Mouse (Mus musculus) G1E (cell line): ENCODE measurements around the gene Sgo1. TPM values are rescaled to one million over a fixed set of nuclear protein-coding genes. Genes with fewer than 3 reads are reported as not detected.

Source experiments
- ATAC-seq: 2 replicates; pipeline ENCODE4 v1.8.0; 2016; ENCODE audit warnings: mild to moderate bottlenecking; ENCODE audit not compliant: insufficient number of reproducible peaks, poor library complexity, low FRiP score, severe bottlenecking; ENCODE audit errors: extremely low read depth
- DNase-seq: peaks from one replicate; pipeline ENCODE4 v3.0.0; 2012; ENCODE audit warnings: low spot score
- H3K27me3 ChIP-seq: 2 replicates; pipeline ENCODE4 v1.6.1; 2012; ENCODE audit warnings: mild to moderate bottlenecking, low read length, inconsistent platforms; ENCODE audit not compliant: insufficient read depth
- H3K36me3 ChIP-seq: replicated peaks from 2 replicates; pipeline ENCODE3; 2012; ENCODE audit warnings: mild to moderate bottlenecking, inconsistent platforms
- H3K4me1 ChIP-seq: 2 replicates; pipeline ENCODE4 v1.6.1; 2012; ENCODE audit warnings: low read depth, low read length, inconsistent platforms, mixed read lengths; ENCODE audit not compliant: insufficient read depth
- H3K4me3 ChIP-seq: 2 replicates; pipeline ENCODE4 v1.5.1; 2012; ENCODE audit warnings: low read depth, mild to moderate bottlenecking, inconsistent platforms, low read length, moderate library complexity, mixed read lengths
- H3K9me3 ChIP-seq: replicated peaks from 2 replicates; pipeline ENCODE4 v1.6.1; 2012; ENCODE audit warnings: inconsistent platforms
- CTCF ChIP-seq: IDR thresholded peaks from 2 replicates; pipeline ENCODE4 v1.5.1; 2012; ENCODE audit warnings: low read depth, low read length, inconsistent platforms, mixed read lengths
- GATA1 ChIP-seq: IDR thresholded peaks from 2 replicates; pipeline ENCODE4 v1.6.1; 2012; ENCODE audit warnings: borderline replicate concordance, low read length, inconsistent platforms, mixed read lengths
- GATA2 ChIP-seq: IDR thresholded peaks from 2 replicates; pipeline ENCODE4 v1.6.1; 2012; ENCODE audit warnings: low read depth, low read length, inconsistent platforms, borderline replicate concordance
- POLR2AphosphoS5 ChIP-seq: IDR thresholded peaks from 2 replicates; pipeline ENCODE4 v1.6.1; 2012; ENCODE audit warnings: low read depth, low read length, inconsistent platforms; ENCODE audit not compliant: insufficient replicate concordance
- TAL1 ChIP-seq: conservative IDR thresholded peaks from 2 replicates; pipeline ENCODE4 v1.6.1; 2012; ENCODE audit warnings: low read depth, low read length, inconsistent platforms, mixed read lengths
- polyA plus RNA-seq: library from polyadenylated mRNA; stranded (reverse); fragments of >175 nt; gene quantifications from 2 replicates; pipeline ENCODE4 v1.2.3, GENCODE M21; 2012
- total RNA-seq, 2 experiments: library from RNA; stranded (forward) in 1 of 2; stranded (reverse) in 1 of 2; fragments of 200-1000 nt in 1 of 2; fragments of >200 nt in 1 of 2; fragmentation: Nextera tagmentation in 1 of 2; gene quantifications; 2 replicates each; pipeline ENCODE4 v1.2.3; 2014 to 2017

Sgo1 gene
- total and polyA plus RNA-seq, 3 experiments = 48.7 to 69.9 (median 52.0) TPM

GRCm38 (mm10) chr17:53688321-53688720, 812 bp downstream of the Sgo1 start:
- Histone ChIP-seq H3K4me3 (peak overlapping the region; percentile 78), H3K9me3 (no peaks in the 10 kb centered on the region), H3K4me1 (peaks cover 16% of the 10 kb centered on the region), H3K36me3 (peaks cover 34% of the 10 kb centered on the region), H3K27me3 (no peaks in the 10 kb centered on the region)
- ATAC-seq = no peak
- DNase-seq = no peak
- no peak for TF ChIP-seq POLR2AphosphoS5
- no peak for TF ChIP-seq TAL1
- no peak for TF ChIP-seq GATA1
- TF ChIP-seq GATA2 = no peak
- no peak for TF ChIP-seq CTCF

- peak; percentile 13 for DNase-seq
- H3K4me1 ChIP-seq = peaks cover 15% of the 10 kb centered on the region
- no peaks in the 10 kb centered on the region for H3K27me3 ChIP-seq
- H3K36me3 ChIP-seq = peaks cover 82% of the 10 kb centered on the region
- ATAC-seq = peak; percentile 90
- H3K9me3 ChIP-seq = no peaks in the 10 kb centered on the region
- TF ChIP-seq CTCF (no peak), TAL1 (peak; percentile 37; the same call in 1 of the 2 replicates), GATA1 (no peak), POLR2AphosphoS5 (no peak)
- no peak overlapping the region; the same call in 1 of the 2 replicates for H3K4me3 ChIP-seq
Measured at GRCm38 (mm10) chr17:53678716-53679115, 10.4 kb downstream of the Sgo1 start.

GRCm38 (mm10) chr17:53670453-53670852, 18.7 kb downstream of the Sgo1 start:
- Histone ChIP-seq H3K4me1 (no peaks in the 10 kb centered on the region; the same call in 1 of the 2 replicates), H3K27me3 (no peaks in the 10 kb centered on the region), H3K4me3 (no peak overlapping the region), H3K36me3 (peaks cover 75% of the 10 kb centered on the region), H3K9me3 (no peaks in the 10 kb centered on the region)
- no peak for ATAC-seq
- TF ChIP-seq CTCF (no peak), GATA1 (no peak), GATA2 (no peak), POLR2AphosphoS5 (no peak), TAL1 (no peak)
- DNase-seq = no peak

DNA sequence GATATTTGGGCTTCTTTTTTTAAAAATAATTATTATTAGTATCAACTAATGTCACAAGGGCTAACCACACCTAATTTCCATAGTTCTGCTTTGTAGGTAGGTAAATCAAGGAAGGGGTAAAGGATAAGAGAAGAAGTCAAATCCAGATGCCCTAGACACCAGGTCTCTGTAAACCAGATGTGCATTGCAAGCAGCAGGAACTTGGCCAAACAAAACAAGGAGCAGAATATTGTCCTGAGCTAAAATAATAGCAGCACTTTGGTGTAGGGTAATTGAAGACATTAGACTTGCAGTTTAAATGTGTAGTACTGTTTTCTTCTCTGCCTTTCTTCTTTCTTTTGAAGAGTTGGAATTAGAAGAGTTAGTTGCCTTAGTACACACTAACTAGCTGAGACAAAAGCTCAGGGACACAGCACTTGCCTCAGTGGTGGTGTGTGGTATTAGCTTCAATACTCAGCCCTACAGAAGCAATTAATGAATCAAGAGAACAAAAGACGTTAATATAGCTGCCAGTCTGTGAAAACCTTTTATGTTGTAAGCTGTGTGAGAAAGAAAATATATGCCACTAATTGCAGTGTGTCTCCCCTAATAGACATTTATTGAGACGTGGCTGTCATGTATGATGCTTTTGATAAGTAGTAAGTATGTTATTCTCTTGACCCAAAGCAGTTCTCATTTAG, 24.3 kb downstream of the Sgo1 start:
- H3K9me3 ChIP-seq = no peaks in the 10 kb centered on the region
- no peak overlapping the region for H3K4me3 ChIP-seq
- ATAC-seq (no peak), DNase-seq (no peak)
- no peaks in the 10 kb centered on the region for H3K27me3 ChIP-seq
- no peak for TF ChIP-seq POLR2AphosphoS5
- no peak for TF ChIP-seq GATA1
- no peak for TF ChIP-seq GATA2
- no peak for TF ChIP-seq TAL1
- TF ChIP-seq CTCF = no peak
- no peaks in the 10 kb centered on the region; the same call in 1 of the 2 replicates for H3K4me1 ChIP-seq
- H3K36me3 ChIP-seq = peaks cover 90% of the 10 kb centered on the region

GRCm38 (mm10) chr17:53664267-53664666, 24.9 kb downstream of the Sgo1 start:
- Histone ChIP-seq H3K36me3 (peaks cover 90% of the 10 kb centered on the region), H3K4me3 (no peak overlapping the region), H3K27me3 (no peaks in the 10 kb centered on the region), H3K9me3 (no peaks in the 10 kb centered on the region), H3K4me1 (no peaks in the 10 kb centered on the region; the same call in 1 of the 2 replicates)
- DNase-seq = no peak
- ATAC-seq = peak; percentile 48; the same call in 1 of the 2 replicates
- TF ChIP-seq GATA1 (no peak), POLR2AphosphoS5 (no peak), GATA2 (no peak), TAL1 (no peak), CTCF (no peak)

DNA sequence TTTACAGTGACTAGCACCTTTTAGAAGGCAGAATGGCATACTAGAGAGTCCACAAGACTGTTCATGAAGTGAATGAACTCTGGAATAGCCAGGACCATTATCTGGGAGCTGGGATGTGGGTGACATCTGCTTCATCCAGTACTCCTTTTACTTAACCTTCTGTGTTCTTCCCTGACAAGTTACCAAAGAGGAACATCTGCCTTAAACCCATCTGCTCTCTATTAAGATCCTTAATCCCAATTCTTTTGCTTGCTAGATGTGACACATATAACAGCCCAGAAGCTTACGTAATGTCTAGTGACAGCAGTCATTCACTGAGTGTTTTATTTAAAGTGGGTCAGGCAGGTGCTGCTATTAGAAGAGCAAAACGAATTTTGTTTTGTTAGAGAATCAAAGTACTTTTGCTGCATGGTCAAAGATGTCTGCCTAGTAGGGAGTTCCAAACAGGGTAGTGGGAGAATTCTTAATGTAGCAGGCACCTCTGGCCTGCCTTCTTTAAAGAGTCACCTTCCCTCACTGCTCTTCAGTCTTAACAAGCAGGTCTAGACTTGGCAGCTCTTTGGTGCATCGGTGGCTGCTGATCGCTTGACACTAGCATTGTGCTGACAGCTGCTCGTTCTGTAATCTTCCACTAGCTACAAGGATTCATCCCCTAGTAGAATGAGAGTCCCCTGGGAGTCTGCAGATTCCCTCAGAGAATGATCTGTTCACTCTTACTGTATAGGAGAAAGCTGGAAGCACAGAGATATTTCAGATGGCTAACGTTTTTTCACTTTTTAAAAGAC, 27.9 kb downstream of the Sgo1 start:
- no peak overlapping the region for H3K4me3 ChIP-seq
- H3K4me1 ChIP-seq = peaks cover 11% of the 10 kb centered on the region
- no peaks in the 10 kb centered on the region for H3K27me3 ChIP-seq
- no peak for DNase-seq
- TF ChIP-seq TAL1 = no peak
- no peak for TF ChIP-seq POLR2AphosphoS5
- TF ChIP-seq GATA1 = no peak
- TF ChIP-seq CTCF = no peak
- no peak for TF ChIP-seq GATA2
- no peak for ATAC-seq
- no peaks in the 10 kb centered on the region for H3K9me3 ChIP-seq
- H3K36me3 ChIP-seq = peaks cover 89% of the 10 kb centered on the region
